10 mouse cellular contexts compared by ENCODE assay signal in the genomic region with DNA sequence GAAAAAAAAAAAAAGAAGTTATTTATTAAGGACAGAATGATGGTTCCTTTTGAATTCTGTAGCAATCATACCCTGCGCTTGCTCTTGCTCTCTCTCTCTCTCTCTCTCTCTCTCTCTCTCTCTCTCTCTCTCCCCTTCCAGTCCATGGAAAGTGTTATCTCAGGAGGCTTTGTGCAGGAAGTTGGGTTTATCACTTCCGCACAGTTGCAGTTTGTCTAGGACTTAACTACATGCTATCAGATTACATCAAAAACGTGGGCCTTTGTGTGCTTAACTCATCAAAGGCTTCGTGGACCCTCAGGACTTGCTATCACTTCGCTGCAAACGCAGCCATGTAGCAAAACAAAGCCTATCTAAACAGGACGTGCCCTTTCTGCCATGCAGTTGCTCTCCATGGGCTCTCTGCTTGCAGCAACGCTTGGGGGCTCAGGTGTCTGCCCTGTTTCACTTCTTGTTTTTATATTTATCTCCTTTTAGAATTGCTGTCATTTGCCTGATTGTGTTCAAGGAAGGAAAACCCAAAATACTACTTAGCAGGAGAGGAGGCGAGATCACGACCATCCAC. TPM values are rescaled to one million over a fixed set of nuclear protein-coding genes. Genes with fewer than 3 reads are reported as not detected.
DNase-seq lines count a peak whose midpoint lies in the region; ATAC-seq and TF ChIP-seq lines count a peak whose summit lies in the region.
"Had no signal": no experiment of that assay in that cellular context is flagged by ENCODE, and none has a peak within 500 bp of the region (broad histone marks: within the 10 kb centered on the region; RNA-seq: fewer than 3 reads in every experiment).

No protein-coding gene starts in this region.

- WGBS in lung, embryonic 14.5 days, result 19% methylated on average over 10 of the region's 10 CpGs
- WGBS in lung, adult 2 months, result 21% methylated on average over 10 of the region's 10 CpGs
- WGBS in embryonic facial prominence, embryonic 10.5 days, result 35% methylated on average over 10 of the region's 10 CpGs
- 12% methylated on average over 10 of the region's 10 CpGs for WGBS in lung, postnatal 0 days
- WGBS in forebrain, postnatal 0 days, result 62% methylated on average over 10 of the region's 10 CpGs

- no peaks in the 10 kb centered on the region for H3K36me3 ChIP-seq in lung, embryonic 14.5 days (ENCODE audit: insufficient read depth)
- no peaks in the 10 kb centered on the region for H3K36me3 ChIP-seq in embryonic facial prominence, embryonic 10.5 days (replicated peaks)
- H3K36me3 ChIP-seq in lung, postnatal 0 days (ENCODE audit: insufficient read depth, low read length), result no peaks in the 10 kb centered on the region
- no peaks in the 10 kb centered on the region for H3K36me3 ChIP-seq in forebrain, postnatal 0 days (ENCODE audit: insufficient read depth)
- H3K36me3 ChIP-seq: hindbrain, embryonic 15.5 days had no signal

- H3K4me2 ChIP-seq in lung, embryonic 14.5 days, result no peak overlapping the region
- no peak overlapping the region for H3K4me2 ChIP-seq in lung, postnatal 0 days (replicated peaks; ENCODE audit: low read depth, low read length)
- H3K4me2 ChIP-seq in forebrain, postnatal 0 days (ENCODE audit: low read depth), result no peak overlapping the region
- H3K4me2 ChIP-seq: hindbrain, embryonic 15.5 days had no signal

- H3K27me3 ChIP-seq in lung, embryonic 14.5 days (ENCODE audit: insufficient read depth, low read length), result no peaks in the 10 kb centered on the region; the same call in 1 of the 2 replicates
- H3K27me3 ChIP-seq in embryonic facial prominence, embryonic 10.5 days (replicated peaks; ENCODE audit: low read depth, poor library complexity, severe bottlenecking), result no peaks in the 10 kb centered on the region
- no peaks in the 10 kb centered on the region for H3K27me3 ChIP-seq in lung, postnatal 0 days (replicated peaks; ENCODE audit: insufficient read depth, low read length)
- H3K27me3 ChIP-seq in forebrain, postnatal 0 days (ENCODE audit: insufficient read depth, low read length), result no peaks in the 10 kb centered on the region
- H3K27me3 ChIP-seq: hindbrain, embryonic 15.5 days had no signal

- no peaks in the 10 kb centered on the region for H3K9me3 ChIP-seq in lung, embryonic 14.5 days (ENCODE audit: low read depth, low read length)
- no peaks in the 10 kb centered on the region; the same call in 1 of the 2 replicates for H3K9me3 ChIP-seq in embryonic facial prominence, embryonic 10.5 days
- no peaks in the 10 kb centered on the region for H3K9me3 ChIP-seq in lung, postnatal 0 days (ENCODE audit: low read length)
- H3K9me3 ChIP-seq in forebrain, postnatal 0 days (ENCODE audit: low read length), result no peaks in the 10 kb centered on the region
- H3K9me3 ChIP-seq: hindbrain, embryonic 15.5 days had no signal

- peak; percentile 71 for TF ChIP-seq EP300 in lung, postnatal 0 days (IDR thresholded peaks at IDR 0.05)

- no peak for TF ChIP-seq CTCF in lung, embryonic 14.5 days (IDR thresholded peaks at IDR 0.05; ENCODE audit: low read depth)
- no peak for TF ChIP-seq CTCF in lung, adult 2 months (IDR thresholded peaks at IDR 0.05; ENCODE audit: insufficient read depth, low read length)
- TF ChIP-seq CTCF in lung, postnatal 0 days (IDR thresholded peaks at IDR 0.05), result no peak
- no peak for TF ChIP-seq CTCF in forebrain, postnatal 0 days (IDR thresholded peaks at IDR 0.05; ENCODE audit: low read depth)

- TF ChIP-seq POLR2A in lung, adult 2 months (IDR thresholded peaks at IDR 0.05; ENCODE audit: borderline replicate concordance, extremely low read depth, low read depth, low read length), result no peak

- H3K9ac ChIP-seq in lung, embryonic 14.5 days, result no peak overlapping the region
- no peak overlapping the region for H3K9ac ChIP-seq in lung, postnatal 0 days (replicated peaks; ENCODE audit: low read depth)
- no peak overlapping the region for H3K9ac ChIP-seq in forebrain, postnatal 0 days
- H3K9ac ChIP-seq: hindbrain, embryonic 15.5 days had no signal

- no peak overlapping the region for H3K4me3 ChIP-seq in lung, embryonic 14.5 days (ENCODE audit: low read depth, low read length)
- H3K4me3 ChIP-seq in lung, adult 2 months (replicated peaks; ENCODE audit: extremely low read depth, low read depth, low read length), result no peak overlapping the region
- no peak overlapping the region for H3K4me3 ChIP-seq in embryonic facial prominence, embryonic 10.5 days
- no peak overlapping the region for H3K4me3 ChIP-seq in lung, postnatal 0 days (ENCODE audit: low read depth, low read length)
- H3K4me3 ChIP-seq in forebrain, postnatal 0 days (ENCODE audit: low read depth, low read length), result no peak overlapping the region
- H3K4me3 ChIP-seq: hindbrain, embryonic 15.5 days; left cerebral cortex, adult 2 months had no signal

- peak overlapping the region; percentile 42; the same call in 1 of the 2 replicates for H3K27ac ChIP-seq in lung, embryonic 14.5 days (ENCODE audit: low read depth)
- peak overlapping the region; percentile 5; the same call in 1 of the 2 replicates for H3K27ac ChIP-seq in embryonic facial prominence, embryonic 10.5 days (replicated peaks)
- no peak overlapping the region for H3K27ac ChIP-seq in lung, postnatal 0 days (ENCODE audit: low read length)
- no peak overlapping the region for H3K27ac ChIP-seq in forebrain, postnatal 0 days (ENCODE audit: low read depth, low read length)
- H3K27ac ChIP-seq: hindbrain, embryonic 15.5 days; left cerebral cortex, adult 2 months had no signal

- ATAC-seq in lung, embryonic 14.5 days (ENCODE audit: insufficient read depth), result no peak
- peak; percentile 57 for ATAC-seq in lung, postnatal 0 days
- no peak for ATAC-seq in forebrain, postnatal 0 days

- no peaks in the 10 kb centered on the region for H3K4me1 ChIP-seq in lung, embryonic 14.5 days (ENCODE audit: insufficient read depth)
- H3K4me1 ChIP-seq in lung, adult 2 months (ENCODE audit: control insufficient read depth, insufficient read depth, low read length), result 0 out of 2 replicates have a peak, but pooled peaks cover 2% of the 10 kb centered on the region
- peaks cover 17% of the 10 kb centered on the region for H3K4me1 ChIP-seq in embryonic facial prominence, embryonic 10.5 days
- H3K4me1 ChIP-seq in lung, postnatal 0 days (ENCODE audit: insufficient read depth, low read depth, low read length), result no peaks in the 10 kb centered on the region; the same call in 1 of the 2 replicates
- no peaks in the 10 kb centered on the region for H3K4me1 ChIP-seq in forebrain, postnatal 0 days (ENCODE audit: insufficient read depth)
- H3K4me1 ChIP-seq: hindbrain, embryonic 15.5 days had no signal

- DNase-seq in lung, embryonic 14.5 days, result peak; percentile 53
- no peak for DNase-seq in lung, adult 2 months
- DNase-seq in embryonic facial prominence, embryonic 10.5 days (ENCODE audit: low spot score), result peak; percentile 21
- DNase-seq in lung, postnatal 0 days (ENCODE audit: low spot score), result peak; percentile 51
- peak; percentile 28 for DNase-seq in thymus, postnatal 4 days
- DNase-seq in Muller cell, postnatal 12 days (ENCODE audit: inconsistent ontology term), result no peak
- DNase-seq in neural tube, embryonic 10.5 days (ENCODE audit: extremely low spot score, low spot score), result no peak
- no peak for DNase-seq in forebrain, postnatal 0 days

RNA-seq across cellular contexts. Expression of a gene that starts 56.2 kb away (rescaled TPM):
- 11.6 and 13.2 TPM in 2 replicates for polyA plus RNA-seq in lung, embryonic 14.5 days (2014; fragmentation: Nextera tagmentation; extraction: Ambion mirVana)
- polyA plus RNA-seq in lung, adult 2 months (2012; rRNA removed), result 6.8 and 10.1 TPM in 2 replicates
- 7.5 and 8.5 TPM in 2 replicates for polyA plus RNA-seq in embryonic facial prominence, embryonic 10.5 days (2016; fragmentation: Nextera tagmentation; extraction: Ambion mirVana)
- polyA plus RNA-seq in lung, postnatal 0 days (2015; fragmentation: Nextera tagmentation; extraction: Ambion mirVana), result 11.3 and 11.9 TPM in 2 replicates
- total RNA-seq in forebrain, postnatal 0 days (2014; rRNA removed), result 42.9 and 47.5 TPM in 2 replicates
- polyA plus RNA-seq in forebrain, postnatal 0 days (2015; fragmentation: Nextera tagmentation; extraction: Ambion mirVana), result 30.6 and 34.3 TPM in 2 replicates

RNA-seq across cellular contexts. Expression of a gene that starts 59.4 kb away (rescaled TPM):
- polyA plus RNA-seq in lung, embryonic 14.5 days (2014; fragmentation: Nextera tagmentation; extraction: Ambion mirVana), result 27.6 and 28.1 TPM in 2 replicates
- 20.0 and 28.6 TPM in 2 replicates for polyA plus RNA-seq in lung, adult 2 months (2012; rRNA removed)
- polyA plus RNA-seq in embryonic facial prominence, embryonic 10.5 days (2016; fragmentation: Nextera tagmentation; extraction: Ambion mirVana), result 5.3 and 5.7 TPM in 2 replicates
- polyA plus RNA-seq in lung, postnatal 0 days (2015; fragmentation: Nextera tagmentation; extraction: Ambion mirVana), result 23.4 and 30.6 TPM in 2 replicates
- 0.69 and 1.1 TPM in 2 replicates for total RNA-seq in forebrain, postnatal 0 days (2014; rRNA removed)
- 2.1 and 3.4 TPM in 2 replicates for polyA plus RNA-seq in forebrain, postnatal 0 days (2015; fragmentation: Nextera tagmentation; extraction: Ambion mirVana)

Comparison
In these comparisons a context has a peak if more than half of its experiments do, and no peak if none do; other contexts are left out.
1. DNase-seq: peak in lung, embryonic 14.5 days (single experiment), embryonic facial prominence, embryonic 10.5 days (single experiment), lung, postnatal 0 days (single experiment) and thymus, postnatal 4 days (single experiment); none in lung, adult 2 months (single experiment), Muller cell, postnatal 12 days (single experiment), neural tube, embryonic 10.5 days (single experiment) and forebrain, postnatal 0 days (single experiment).
2. H3K27ac ChIP-seq: peak in lung, embryonic 14.5 days (single experiment) and embryonic facial prominence, embryonic 10.5 days (single experiment); none in lung, postnatal 0 days (single experiment) and forebrain, postnatal 0 days (single experiment).